In the genomic region with DNA sequence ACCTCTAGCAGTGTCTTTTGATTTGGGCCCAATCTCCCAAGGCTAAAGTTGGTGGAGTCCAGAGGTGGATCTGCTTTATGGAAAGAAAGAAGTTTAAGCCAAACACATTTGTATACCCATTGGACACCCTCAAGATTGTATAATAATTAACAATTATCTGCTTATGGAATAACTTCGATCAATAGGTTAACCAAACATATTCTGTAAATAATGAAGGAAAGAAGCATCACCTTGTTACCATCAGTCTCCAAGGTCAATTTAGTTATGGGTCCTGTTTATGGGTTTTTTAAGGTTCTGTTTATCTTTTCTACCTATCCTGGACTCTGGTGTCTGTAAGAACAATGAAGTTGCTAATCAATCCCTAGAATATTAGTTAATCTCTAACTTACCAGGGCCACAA, we compare ENCODE assay signal across 45 mouse cellular contexts. TPM values are rescaled to one million over a fixed set of nuclear protein-coding genes. Genes with fewer than 3 reads are reported as not detected.
"Had no signal": no experiment of that assay in that cellular context is flagged by ENCODE, and none has a peak within 500 bp of the region (broad histone marks: within the 10 kb centered on the region; RNA-seq: fewer than 3 reads in every experiment).

No protein-coding gene starts in this region.

- H3K4me2 ChIP-seq: limb, embryonic 12.5 days; limb, embryonic 13.5 days; limb, embryonic 15.5 days; liver, embryonic 13.5 days; liver, embryonic 15.5 days; lung, embryonic 14.5 days; lung, embryonic 15.5 days; midbrain, embryonic 11.5 days; midbrain, embryonic 12.5 days; midbrain, embryonic 13.5 days; midbrain, embryonic 15.5 days; neural tube, embryonic 12.5 days had no signal

- ATAC-seq: lung, postnatal 0 days; midbrain, embryonic 13.5 days; midbrain, embryonic 15.5 days; midbrain, embryonic 16.5 days had no signal

- H3K27me3 ChIP-seq: limb, embryonic 12.5 days; limb, embryonic 13.5 days; limb, embryonic 15.5 days; liver, embryonic 13.5 days; liver, embryonic 15.5 days; lung, embryonic 15.5 days; megakaryocyte, embryonic 14.5 days; midbrain, embryonic 12.5 days; midbrain, embryonic 13.5 days; midbrain, embryonic 15.5 days; neural tube, embryonic 12.5 days had no signal

- H3K9ac ChIP-seq: limb, embryonic 12.5 days; limb, embryonic 13.5 days; limb, embryonic 15.5 days; liver, embryonic 13.5 days; liver, embryonic 14.5 days; liver, embryonic 15.5 days; lung, embryonic 14.5 days; lung, embryonic 15.5 days; midbrain, embryonic 12.5 days; midbrain, embryonic 13.5 days; midbrain, embryonic 15.5 days; neural tube, embryonic 12.5 days had no signal

- H3K9me3 ChIP-seq: liver, embryonic 13.5 days; liver, embryonic 15.5 days; lung, embryonic 15.5 days had no signal

- H3K27ac ChIP-seq: left cerebral cortex, adult 2 months; limb, embryonic 10.5 days; limb, embryonic 12.5 days; limb, embryonic 13.5 days; limb, embryonic 15.5 days; liver, embryonic 13.5 days; liver, embryonic 14.5 days; liver, embryonic 15.5 days; lung, embryonic 15.5 days; macrophage; midbrain, embryonic 10.5 days; midbrain, embryonic 12.5 days; midbrain, embryonic 13.5 days; midbrain, embryonic 15.5 days; neural tube, embryonic 12.5 days had no signal

- DNase-seq: layer of hippocampus, postnatal 36 days; left cerebral cortex, postnatal 4 days; liver, embryonic 13.5 days; lung, adult 18-20 months; lung, adult 2 months; lung, embryonic 14.5 days; lung, postnatal 10 days; lung, postnatal 14 days; lung, postnatal 36 days; lung, postnatal 4 days; midbrain, embryonic 14.5 days had no signal

- H3K36me3 ChIP-seq: limb, embryonic 10.5 days; limb, embryonic 12.5 days; limb, embryonic 13.5 days; limb, embryonic 15.5 days; liver, embryonic 13.5 days; liver, embryonic 15.5 days; lung, embryonic 15.5 days; midbrain, embryonic 10.5 days; midbrain, embryonic 12.5 days; midbrain, embryonic 13.5 days; midbrain, embryonic 15.5 days; neural tube, embryonic 12.5 days had no signal

- H3K4me3 ChIP-seq: left cerebral cortex, adult 2 months; limb, embryonic 10.5 days; limb, embryonic 12.5 days; limb, embryonic 13.5 days; limb, embryonic 15.5 days; liver, embryonic 13.5 days; liver, embryonic 15.5 days; lung, embryonic 15.5 days; megakaryocyte, embryonic 14.5 days; midbrain, embryonic 10.5 days; midbrain, embryonic 12.5 days; midbrain, embryonic 13.5 days; midbrain, embryonic 15.5 days; myocyte; neural tube, embryonic 12.5 days had no signal

- H3K4me1 ChIP-seq: limb, embryonic 10.5 days; limb, embryonic 12.5 days; limb, embryonic 13.5 days; limb, embryonic 15.5 days; liver, embryonic 13.5 days; liver, embryonic 15.5 days; lung, embryonic 15.5 days; megakaryocyte, embryonic 14.5 days; midbrain, embryonic 10.5 days; midbrain, embryonic 12.5 days; midbrain, embryonic 13.5 days; midbrain, embryonic 15.5 days; neural tube, embryonic 12.5 days had no signal

RNA-seq across cellular contexts. Expression of a gene that starts 28.6 kb away (rescaled TPM):
- total RNA-seq: layer of hippocampus, postnatal 36 days; left cerebral cortex, adult 18-20 months; left cerebral cortex, adult 2 months; left cerebral cortex, adult 8-10 months; left cerebral cortex, postnatal 10 days; left cerebral cortex, postnatal 14 days; left cerebral cortex, postnatal 25 days; left cerebral cortex, postnatal 36 days; left cerebral cortex, postnatal 4 days; megakaryocyte progenitor cell, adult 5-6 weeks; megakaryocyte, adult 5-6 weeks; megakaryocyte-erythroid progenitor cell, adult 5-6 weeks; midbrain, postnatal 0 days; monocyte, adult 5-6 weeks had no signal
- polyA plus RNA-seq: limb, embryonic 10.5 days; limb, embryonic 11.5 days; limb, embryonic 12.5 days; limb, embryonic 13.5 days; limb, embryonic 14.5 days; limb, embryonic 15.5 days; liver, embryonic 13.5 days; liver, embryonic 14.5 days; liver, embryonic 15.5 days; lung, adult 2 months; lung, embryonic 14.5 days; lung, embryonic 15.5 days; lung, embryonic 16.5 days; lung, postnatal 0 days; macrophage; midbrain, embryonic 10.5 days; midbrain, embryonic 11.5 days; midbrain, embryonic 12.5 days; midbrain, embryonic 13.5 days; midbrain, embryonic 14.5 days; midbrain, embryonic 15.5 days; midbrain, embryonic 16.5 days; midbrain, postnatal 0 days; myocyte; neural tube, embryonic 11.5 days; neural tube, embryonic 12.5 days had no signal

RNA-seq across cellular contexts. Expression of a gene that starts 40.7 kb away (rescaled TPM):
- total RNA-seq: left cerebral cortex, postnatal 10 days; megakaryocyte progenitor cell, adult 5-6 weeks; megakaryocyte, adult 5-6 weeks; megakaryocyte-erythroid progenitor cell, adult 5-6 weeks; monocyte, adult 5-6 weeks had no signal
- polyA plus RNA-seq: liver, embryonic 15.5 days; macrophage; myocyte had no signal
